Mouse (Mus musculus) T-cell, adult 66 days (primary cell): Measurements from ENCODE around the gene Ube2f. TPM values are rescaled to one million over a fixed set of nuclear protein-coding genes. Genes with fewer than 3 reads are reported as not detected.

Experiments
- total RNA-seq, 2 experiments: library from RNA; stranded (reverse); gene quantifications; 3 replicates in 1 of 2; 4 replicates in 1 of 2; pipeline ENCODE4 v1.2.4; 2023

Ube2f gene
- 10 to 100 TPM; 59.3 to 62.2 TPM for total RNA-seq

DNA sequence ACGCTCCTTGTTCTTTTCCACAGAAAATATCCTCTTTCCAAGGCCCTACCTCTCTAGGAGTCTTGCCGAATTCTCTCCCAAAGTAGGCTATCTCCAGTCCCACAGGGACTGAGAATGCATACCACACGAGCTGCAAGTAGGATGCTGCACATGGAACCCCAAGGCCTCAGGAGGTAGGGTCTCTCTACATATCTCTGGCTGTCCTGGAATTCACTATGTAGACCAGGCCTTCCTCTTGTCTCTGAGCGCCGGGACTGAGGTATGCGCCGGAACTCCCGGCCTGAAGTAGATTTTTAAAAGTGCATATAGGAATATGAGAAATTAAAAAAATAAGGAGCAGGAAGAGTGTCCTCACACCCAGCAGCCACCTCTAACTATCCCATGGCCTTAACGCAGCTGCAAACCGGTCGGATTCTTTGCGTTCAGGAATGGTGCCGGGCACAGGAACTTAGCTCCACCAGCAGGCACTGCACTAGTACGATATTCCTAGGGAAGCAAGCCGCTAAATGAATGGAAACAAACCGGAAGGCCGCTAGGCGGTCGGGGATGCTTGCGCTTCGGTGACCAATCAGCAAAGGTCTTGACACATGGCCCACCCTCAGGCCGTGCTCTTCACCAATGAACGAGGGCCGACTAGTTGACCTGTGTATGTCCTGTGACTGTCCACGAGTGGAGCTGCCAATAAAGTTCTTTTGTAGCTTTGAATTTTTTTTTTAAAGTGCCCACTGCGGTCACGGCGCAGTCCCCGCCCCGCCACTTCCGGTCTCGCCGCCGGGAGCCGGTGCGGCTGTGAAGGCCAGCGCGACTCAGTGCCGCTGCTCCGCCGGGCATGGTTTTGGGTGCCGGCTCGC, at the start of gene Ube2f:
Ube2f (plus strand) TSS at position 741 of the 851 bp plus-strand sequence.

DNA sequence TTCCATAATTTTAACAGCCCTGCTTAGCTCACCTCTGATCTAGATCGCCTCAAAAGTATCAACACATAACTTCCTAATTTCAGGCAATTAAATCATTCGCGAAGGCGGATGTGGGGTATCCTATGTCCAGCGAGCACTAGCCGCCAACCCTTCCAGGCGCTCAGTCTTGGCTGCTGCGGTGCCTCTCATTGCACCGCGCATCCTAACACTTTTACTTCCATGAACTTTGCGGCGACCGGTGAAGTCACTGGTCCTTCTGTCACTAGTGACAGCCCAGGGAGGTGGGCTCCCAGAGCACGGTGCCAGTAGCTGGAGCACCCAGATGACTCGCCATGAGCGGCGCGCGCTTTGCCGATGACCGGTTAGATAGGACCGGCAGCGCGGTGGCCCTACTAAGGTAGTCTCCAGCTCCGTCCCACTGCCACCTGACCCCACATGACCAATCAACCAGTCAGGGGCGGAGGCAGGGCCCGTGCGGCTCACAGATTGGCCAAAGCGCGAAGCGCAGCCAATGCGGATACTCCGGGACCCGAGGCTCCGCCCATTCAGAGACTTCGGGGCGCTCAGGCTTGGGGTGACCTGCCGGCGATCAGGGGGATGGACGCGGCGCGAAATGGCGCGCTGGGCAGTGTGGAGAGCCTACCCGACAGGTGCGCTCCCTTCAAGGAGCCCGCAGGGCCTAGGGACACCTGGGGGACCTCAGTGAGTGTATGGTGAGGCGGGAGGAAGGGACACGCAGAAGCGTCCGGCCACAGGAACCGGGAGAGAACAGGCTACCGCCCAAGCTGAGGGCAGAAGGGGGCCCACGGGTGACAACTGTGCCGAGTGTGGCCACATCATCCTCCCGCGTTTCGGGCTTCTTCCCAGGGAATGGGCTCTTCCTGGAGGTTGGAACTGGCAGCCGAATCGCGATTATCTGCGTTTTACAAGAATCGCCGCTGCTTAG, 48.0 kb downstream of the Ube2f start, which contains the start of gene Scly:
Scly (plus strand) TSS at position 540 of the 946 bp plus-strand sequence.

DNA sequence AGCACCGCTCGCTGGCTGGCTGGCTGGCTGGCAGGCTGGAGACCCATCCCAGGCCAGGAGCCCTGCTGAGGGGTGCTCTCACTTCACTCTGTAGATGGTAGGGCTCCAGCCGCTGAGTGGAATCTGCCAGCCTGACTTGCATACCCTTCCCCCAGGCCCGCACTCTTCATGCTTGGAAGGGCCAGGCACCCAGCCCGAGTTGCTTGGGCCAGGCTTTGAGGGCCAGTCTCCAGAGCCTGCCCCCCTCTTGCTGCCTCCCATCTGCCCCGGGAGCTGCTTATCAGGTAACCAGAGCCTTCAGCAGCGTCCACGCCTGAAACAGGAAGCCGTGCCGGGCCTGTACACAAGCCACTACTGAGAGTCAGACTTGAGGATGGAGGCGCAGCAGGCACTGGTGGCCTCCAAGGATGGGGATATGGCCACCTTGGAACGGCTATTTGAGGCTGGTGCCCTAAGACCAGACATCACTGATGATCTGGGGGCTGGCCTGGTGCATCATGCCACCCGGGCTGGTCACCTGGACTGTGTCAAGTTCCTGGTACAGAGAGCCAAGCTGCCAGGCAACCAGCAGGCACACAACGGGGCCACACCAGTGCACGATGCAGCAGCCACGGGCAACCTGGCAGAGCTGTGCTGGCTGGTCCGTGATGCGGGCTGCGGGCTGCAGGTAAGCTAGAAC, 71.8 kb downstream of the Ube2f start, which contains the start of gene Espnl:
Espnl (plus strand) TSS at position 316 of the 679 bp plus-strand sequence.

Other genes with a start within 250 kb of the Ube2f start
- gene Rbm44, start 105.2 kb upstream of the Ube2f start, total RNA-seq, result 1 to 10 TPM; 3.1 to 3.2 TPM
- 10 to 100 TPM; 24.1 to 29.0 TPM for gene Ramp1, start 70.5 kb upstream of the Ube2f start, total RNA-seq
- 10 to 100 TPM; 25.1 to 25.7 TPM for gene Scly, start 48.0 kb downstream of the Ube2f start, total RNA-seq
- under 1 TPM; 0.23 to 0.27 TPM for gene Espnl, start 71.8 kb downstream of the Ube2f start, total RNA-seq
- gene Klhl30, start 100.7 kb downstream of the Ube2f start, total RNA-seq, result not detected
- gene Erfe, start 116.1 kb downstream of the Ube2f start, total RNA-seq, result not detected
- gene Ilkap, start 148.5 kb downstream of the Ube2f start, total RNA-seq, result 100 to 1,000 TPM; 121 to 128 TPM
- gene Hes6, start 163.7 kb downstream of the Ube2f start, total RNA-seq, result 10 to 100 TPM; 34.4 to 37.5 TPM
- 10 to 100 TPM in 1 of 2 experiments, 1 to 10 TPM in 1; 8.0 to 13.3 TPM for gene Per2, start 209.0 kb downstream of the Ube2f start, total RNA-seq
- gene Traf3ip1, start 244.3 kb downstream of the Ube2f start, total RNA-seq, result 1 to 10 TPM; 6.8 to 9.5 TPM